Mouse (Mus musculus) kidney, postnatal 0 days (tissue): ENCODE measurements around the gene Mpp5. TPM values are rescaled to one million over a fixed set of nuclear protein-coding genes. Genes with fewer than 3 reads are reported as not detected.

Experiments
- ATAC-seq: fragments of 200-750 bp; cut with Nextera tagmentation; replicated peaks from 2 replicates; pipeline ENCODE4 v1.8.0; 2017; ENCODE audit warnings: low read depth, moderate number of reproducible peaks, moderate TSS enrichment, moderate library complexity; ENCODE audit not compliant: low FRiP score
- DNase-seq: peaks from one replicate; pipeline ENCODE4 v3.0.0-alpha.2; 2016; ENCODE audit warnings: low spot score
- H3K27ac ChIP-seq: fragments of 300-500 bp; sonication (generic); 2 replicates; pipeline ENCODE4 v1.5.1; 2014; ENCODE audit warnings: mild to moderate bottlenecking
- H3K27me3 ChIP-seq: fragments of 300-500 bp; sonication (generic); 2 replicates; pipeline ENCODE4 v1.6.1; 2014; ENCODE audit warnings: low read length, mixed read lengths; ENCODE audit not compliant: insufficient read depth
- H3K36me3 ChIP-seq: fragments of 300-500 bp; sonication (generic); 2 replicates; pipeline ENCODE4 v1.6.1; 2014; ENCODE audit warnings: low read length, mixed read lengths; ENCODE audit not compliant: insufficient read depth
- H3K4me1 ChIP-seq: fragments of 300-500 bp; sonication (generic); replicated peaks from 2 replicates; pipeline ENCODE4 v1.6.1; 2014; ENCODE audit warnings: antibody characterized with exemption, low read length, mixed read lengths; ENCODE audit not compliant: insufficient read depth
- H3K4me2 ChIP-seq: fragments of 300-500 bp; sonication (generic); 2 replicates; pipeline ENCODE4 v1.6.1; 2014; ENCODE audit warnings: mild to moderate bottlenecking, low read length, moderate library complexity, mixed read lengths
- H3K4me3 ChIP-seq: fragments of 300-500 bp; sonication (generic); replicated peaks from 2 replicates; pipeline ENCODE4 v1.5.1; 2014; ENCODE audit warnings: low read depth, low read length
- H3K9ac ChIP-seq: fragments of 300-500 bp; sonication (generic); 2 replicates; pipeline ENCODE4 v1.6.1; 2014; ENCODE audit warnings: low read depth, low read length
- H3K9me3 ChIP-seq: fragments of 300-500 bp; sonication (generic); replicated peaks from 2 replicates; pipeline ENCODE4 v1.6.1; 2016; ENCODE audit warnings: low read length, inconsistent platforms, mixed read lengths
- CTCF ChIP-seq: IDR thresholded peaks from 2 replicates; pipeline ENCODE4 v1.5.1; 2016; ENCODE audit warnings: antibody characterized with exemption, low read depth, mild to moderate bottlenecking, moderate library complexity
- WGBS: fragments of 180-500 bp; shearing (Covaris S2); extraction: QIAGEN DNeasy Blood & Tissue Kit; methylation state at CpG from one replicate; pipeline ENCODE4 v1.1.7; 2014; 5-methylcytosine and 5-hydroxymethylcytosine counted together
- polyA plus RNA-seq: library from polyadenylated mRNA; unstranded; fragments of >200 nt; fragmentation: Nextera tagmentation; extraction: Ambion mirVana; gene quantifications from 2 replicates; pipeline ENCODE4 v1.2.1, GENCODE M21; 2015

The Mpp5 gene
- polyA plus RNA-seq, result 28.5 and 31.6 TPM in 2 replicates

GRCm38 (mm10) chr12:78748557-78749377 is at the start of gene Mpp5:
Gene Mpp5 (plus strand): TSS chr12:78748907.
- H3K4me2 ChIP-seq, result peak within 1 kb of the TSS; percentile 96
- H3K27me3 ChIP-seq, result no peaks in the 10 kb centered on the region
- peak within 1 kb of the TSS; percentile 94 for H3K4me3 ChIP-seq
- DNase-seq, result peak; percentile 98
- peak within 1 kb of the TSS; percentile 92 for H3K9ac ChIP-seq
- H3K9me3 ChIP-seq, result no peaks in the 10 kb centered on the region
- TF ChIP-seq CTCF, result no peak
- no peaks in the 10 kb centered on the region for H3K36me3 ChIP-seq
- under 1% methylated on average over 77 of the region's 98 CpGs for WGBS
- peak within 1 kb of the TSS; percentile 98 for H3K27ac ChIP-seq
- peak; percentile 100 for ATAC-seq
- 0 out of 2 replicates have a peak, but pooled peaks cover 3% of the 10 kb centered on the region for H3K4me1 ChIP-seq

GRCm38 (mm10) chr12:78717783-78718182 is 30.9 kb upstream of the Mpp5 start:
- Histone ChIP-seq H3K9me3 (no peaks in the 10 kb centered on the region), H3K9ac (no peak overlapping the region), H3K4me1 (no peaks in the 10 kb centered on the region), H3K27ac (no peak overlapping the region), H3K36me3 (no peaks in the 10 kb centered on the region), H3K27me3 (no peaks in the 10 kb centered on the region), H3K4me3 (no peak overlapping the region), H3K4me2 (no peak overlapping the region)
- no peak for TF ChIP-seq CTCF
- DNase-seq (no peak), ATAC-seq (no peak)
- WGBS, result 82% methylated on average over 2 of the region's 2 CpGs

- ATAC-seq (peak; percentile 68; the same call in 1 of the 2 replicates), DNase-seq (peak; percentile 50)
- peak overlapping the region; percentile 10; the same call in 1 of the 2 replicates for H3K27ac ChIP-seq
- H3K36me3 ChIP-seq, result no peaks in the 10 kb centered on the region
- H3K9me3 ChIP-seq, result no peaks in the 10 kb centered on the region
- no peaks in the 10 kb centered on the region for H3K27me3 ChIP-seq
- no peak overlapping the region for H3K4me3 ChIP-seq
- no peak overlapping the region for H3K9ac ChIP-seq
- no peak overlapping the region for H3K4me2 ChIP-seq
- 27% methylated on average over 4 of the region's 4 CpGs for WGBS
- no peaks in the 10 kb centered on the region for H3K4me1 ChIP-seq
- TF ChIP-seq CTCF, result no peak
Observed at GRCm38 (mm10) chr12:78727723-78728122, 21.0 kb upstream of the Mpp5 start.

- H3K36me3 ChIP-seq, result no peaks in the 10 kb centered on the region
- TF ChIP-seq CTCF, result no peak
- H3K4me3 ChIP-seq, result no peak overlapping the region
- no peak overlapping the region for H3K27ac ChIP-seq
- H3K9me3 ChIP-seq, result no peaks in the 10 kb centered on the region
- H3K4me2 ChIP-seq, result no peak overlapping the region
- no peak for DNase-seq
- ATAC-seq, result no peak
- no peak overlapping the region for H3K9ac ChIP-seq
- H3K4me1 ChIP-seq, result no peaks in the 10 kb centered on the region
- no peaks in the 10 kb centered on the region for H3K27me3 ChIP-seq
- WGBS, result 52% methylated on average over 2 of the region's 2 CpGs
Observed at GRCm38 (mm10) chr12:78739633-78740032, 9.1 kb upstream of the Mpp5 start.

GRCm38 (mm10) chr12:78740289-78740688 is 8.4 kb upstream of the Mpp5 start:
- Histone ChIP-seq H3K27me3 (no peaks in the 10 kb centered on the region), H3K27ac (no peak overlapping the region), H3K36me3 (no peaks in the 10 kb centered on the region), H3K9ac (no peak overlapping the region), H3K4me3 (no peak overlapping the region), H3K9me3 (no peaks in the 10 kb centered on the region), H3K4me1 (no peaks in the 10 kb centered on the region), H3K4me2 (no peak overlapping the region)
- no peak for TF ChIP-seq CTCF
- 87% methylated on average over 2 of the region's 2 CpGs for WGBS
- no peak for DNase-seq
- no peak for ATAC-seq

- TF ChIP-seq CTCF, result no peak
- Histone ChIP-seq H3K4me2 (no peak overlapping the region), H3K27me3 (no peaks in the 10 kb centered on the region), H3K9ac (no peak overlapping the region), H3K9me3 (no peaks in the 10 kb centered on the region), H3K4me3 (no peak overlapping the region), H3K36me3 (no peaks in the 10 kb centered on the region), H3K4me1 (0 out of 2 replicates have a peak, but pooled peaks cover 3% of the 10 kb centered on the region), H3K27ac (no peak overlapping the region)
- ATAC-seq, result no peak
- 61% methylated on average over 6 of the region's 6 CpGs for WGBS
- no peak for DNase-seq
Observed at GRCm38 (mm10) chr12:78746226-78746625, 2.5 kb upstream of the Mpp5 start.
